ENCODE assay signal across 7 mouse cellular contexts in the genomic region with DNA sequence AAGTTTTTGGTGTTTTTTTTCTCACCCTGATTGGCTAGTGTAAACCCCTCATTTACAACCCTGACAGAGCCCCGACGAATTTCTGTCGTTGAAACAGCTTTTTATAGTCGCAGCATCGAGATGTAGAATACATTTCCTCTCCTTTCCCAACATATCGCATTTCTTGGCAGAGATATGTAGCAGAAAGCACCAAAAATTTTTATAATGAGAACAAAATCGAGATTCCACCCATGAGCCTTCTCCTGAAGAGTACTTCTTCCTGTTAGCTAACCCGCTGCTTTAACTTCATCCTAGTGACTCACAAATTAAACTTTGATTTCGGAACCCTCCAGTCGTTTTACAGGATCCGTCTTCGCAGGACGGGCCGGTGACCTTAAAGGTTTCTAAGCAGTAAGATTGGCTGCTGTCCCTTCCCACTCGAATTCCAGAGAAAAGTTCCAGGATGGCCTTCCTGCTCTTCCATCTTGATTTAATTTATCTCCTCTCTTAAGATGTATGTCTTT. TPM values are rescaled to one million over a fixed set of nuclear protein-coding genes. Genes with fewer than 3 reads are reported as not detected.
A peak's percentile ranks its signal among the peaks of the same experiment; 100 is the strongest.
DNase-seq lines count a peak whose midpoint lies in the region; ATAC-seq and TF ChIP-seq lines count a peak whose summit lies in the region.

No protein-coding gene starts in this region.

- CTCF ChIA-PET in Patski (lab: Charles Lee), result interaction anchor here (0.9 to 1.9 kb wide), 5 partner anchors 13 to 139 kb away, joined by 3 to 4 read pairs (median 3); no protein-coding TSS in a partner anchor

- H3K4me1 ChIP-seq in hindbrain, embryonic 16.5 days (ENCODE audit: control insufficient read depth, insufficient read depth, low read depth, low read length), result peaks cover 13% of the 10 kb centered on the region
- no peaks in the 10 kb centered on the region; the same call in 1 of the 2 replicates for H3K4me1 ChIP-seq in hindbrain, embryonic 11.5 days (replicated peaks; ENCODE audit: control insufficient read depth, insufficient read depth, low read length)
- peaks cover 56% of the 10 kb centered on the region for H3K4me1 ChIP-seq in limb, embryonic 13.5 days

- no peaks in the 10 kb centered on the region for H3K79me3 ChIP-seq in C2C12 (ENCODE audit: low read depth)

- no peaks in the 10 kb centered on the region for H3K36me3 ChIP-seq in hindbrain, embryonic 16.5 days (ENCODE audit: control insufficient read depth, insufficient read depth, low read length)
- H3K36me3 ChIP-seq in hindbrain, embryonic 11.5 days (ENCODE audit: control insufficient read depth, insufficient read depth, low read length), result no peaks in the 10 kb centered on the region
- H3K36me3 ChIP-seq in C2C12 (ENCODE audit: control insufficient read depth, insufficient read depth), result no peaks in the 10 kb centered on the region
- no peaks in the 10 kb centered on the region for H3K36me3 ChIP-seq in limb, embryonic 13.5 days

- no peak for TF ChIP-seq CTCF in C2C12 (IDR thresholded peaks at IDR 0.05; ENCODE audit: control insufficient read depth, insufficient read depth, insufficient read length)
- TF ChIP-seq CTCF in Patski (IDR thresholded peaks at IDR 0.05), result no peak

- no peaks in the 10 kb centered on the region for H3K9me3 ChIP-seq in hindbrain, embryonic 16.5 days (ENCODE audit: control insufficient read depth, low read length)
- H3K9me3 ChIP-seq in hindbrain, embryonic 11.5 days (ENCODE audit: control insufficient read depth, low read length), result no peaks in the 10 kb centered on the region
- no peaks in the 10 kb centered on the region for H3K9me3 ChIP-seq in limb, embryonic 13.5 days

- no peak for ATAC-seq in hindbrain, embryonic 16.5 days
- ATAC-seq in hindbrain, embryonic 11.5 days (ENCODE audit: low FRiP score), result no peak
- peak; percentile 26 for ATAC-seq in Patski
- ATAC-seq in limb, embryonic 13.5 days (ENCODE audit: low FRiP score, low read depth), result no peak

- H3K4me2 ChIP-seq in hindbrain, embryonic 16.5 days (ENCODE audit: low read length), result no peak overlapping the region
- H3K4me2 ChIP-seq in hindbrain, embryonic 11.5 days (replicated peaks; ENCODE audit: low read depth, low read length), result no peak overlapping the region
- peak overlapping the region; percentile 36 for H3K4me2 ChIP-seq in limb, embryonic 13.5 days (replicated peaks)

- no peak overlapping the region for H3K4me3 ChIP-seq in hindbrain, embryonic 16.5 days (ENCODE audit: low read length)
- H3K4me3 ChIP-seq in hindbrain, embryonic 11.5 days (ENCODE audit: low read depth, low read length), result no peak overlapping the region
- H3K4me3 ChIP-seq in C2C12 (ENCODE audit: insufficient read depth, poor library complexity, severe bottlenecking), result no peak overlapping the region
- no peak overlapping the region for H3K4me3 ChIP-seq in limb, embryonic 13.5 days

- no peak overlapping the region for H3K9ac ChIP-seq in hindbrain, embryonic 16.5 days (ENCODE audit: low read depth, low read length)
- no peak overlapping the region for H3K9ac ChIP-seq in hindbrain, embryonic 11.5 days (ENCODE audit: low read depth, low read length)
- no peak overlapping the region for H3K9ac ChIP-seq in limb, embryonic 13.5 days

- 85% methylated on average over 15 of the region's 15 CpGs for WGBS in hindbrain, embryonic 16.5 days
- 80% methylated on average over 15 of the region's 15 CpGs for WGBS in hindbrain, embryonic 11.5 days
- 34% methylated on average over 15 of the region's 15 CpGs for WGBS in limb, embryonic 13.5 days

- no peak for DNase-seq in hindbrain, embryonic 11.5 days (ENCODE audit: low spot score)
- no peak for DNase-seq in Patski (ENCODE audit: low read depth, low spot score)
- no peak for DNase-seq in cerebellum, adult 9-11 months
- no peak for DNase-seq in kidney, postnatal 10 days

- no peaks in the 10 kb centered on the region for H3K79me2 ChIP-seq in C2C12 (ENCODE audit: control insufficient read depth, insufficient read depth)

- H3ac ChIP-seq in C2C12 (ENCODE audit: control insufficient read depth, insufficient read length, low read depth), result peak overlapping the region; percentile 27

- POLR2A ChIA-PET in Patski (lab: Charles Lee), result interaction anchor here (0.8 to 1.2 kb wide), 3 partner anchors 13 to 30 kb away, joined by 4 to 5 read pairs (median 4); a partner anchor contains a TSS

- peak overlapping the region; percentile 27 for H3K27ac ChIP-seq in hindbrain, embryonic 16.5 days (ENCODE audit: low read depth, low read length)
- no peak overlapping the region for H3K27ac ChIP-seq in hindbrain, embryonic 11.5 days (ENCODE audit: low read depth, low read length)
- peak overlapping the region; percentile 81 for H3K27ac ChIP-seq in limb, embryonic 13.5 days

- in situ Hi-C loops in Patski (cut with MboI; ENCODE audit: low pct_unique_long_range_greater_than_20kb), result no loop called here

- H3K27me3 ChIP-seq in hindbrain, embryonic 16.5 days (replicated peaks; ENCODE audit: control insufficient read depth, insufficient read depth, low read length), result no peaks in the 10 kb centered on the region
- no peaks in the 10 kb centered on the region for H3K27me3 ChIP-seq in hindbrain, embryonic 11.5 days (ENCODE audit: control insufficient read depth, insufficient read depth, low read length)
- H3K27me3 ChIP-seq in C2C12 (ENCODE audit: control insufficient read depth, insufficient read depth, insufficient read length), result no peaks in the 10 kb centered on the region
- no peaks in the 10 kb centered on the region for H3K27me3 ChIP-seq in Patski
- no peaks in the 10 kb centered on the region for H3K27me3 ChIP-seq in limb, embryonic 13.5 days

TF ChIP-seq in C2C12, 6 proteins besides CTCF, POLR2A, EP300 and RAD21:
- no peak for TF ChIP-seq MYOG (IDR thresholded peaks at IDR 0.05; ENCODE audit: control insufficient read depth, extremely low read depth, insufficient read length)
- TF ChIP-seq MAX (IDR thresholded peaks at IDR 0.05), result no peak

RNA-seq across cellular contexts. Expression of a gene that starts 29.8 kb away (rescaled TPM):
- 3.9 and 5.3 TPM in 2 replicates for polyA plus RNA-seq in hindbrain, embryonic 16.5 days (2015; fragmentation: Nextera tagmentation; extraction: Ambion mirVana)
- polyA plus RNA-seq in hindbrain, embryonic 11.5 days (2014; fragmentation: Nextera tagmentation; extraction: Ambion mirVana), result not detected in 2 replicates
- polyA plus RNA-seq in C2C12 (2012; fragmentation: generic; extraction: Trizol) (not detected), Patski (2021) (not detected)
- 1.6 and 2.6 TPM in 2 replicates for polyA plus RNA-seq in limb, embryonic 13.5 days (2015; fragmentation: Nextera tagmentation; extraction: Ambion mirVana)

RNA-seq across cellular contexts. Expression of a gene that starts 36.0 kb away (rescaled TPM):
- 37.0 and 41.3 TPM in 2 replicates for polyA plus RNA-seq in hindbrain, embryonic 16.5 days (2015; fragmentation: Nextera tagmentation; extraction: Ambion mirVana)
- 32.1 and 37.0 TPM in 2 replicates for polyA plus RNA-seq in hindbrain, embryonic 11.5 days (2014; fragmentation: Nextera tagmentation; extraction: Ambion mirVana)
- polyA plus RNA-seq in C2C12 (2012; fragmentation: generic; extraction: Trizol) (8.2 TPM), Patski (2021) (19.9 TPM)
- polyA plus RNA-seq in limb, embryonic 13.5 days (2015; fragmentation: Nextera tagmentation; extraction: Ambion mirVana), result 16.9 and 21.0 TPM in 2 replicates
